13 mouse cellular contexts compared by ENCODE assay signal in the genomic region with DNA sequence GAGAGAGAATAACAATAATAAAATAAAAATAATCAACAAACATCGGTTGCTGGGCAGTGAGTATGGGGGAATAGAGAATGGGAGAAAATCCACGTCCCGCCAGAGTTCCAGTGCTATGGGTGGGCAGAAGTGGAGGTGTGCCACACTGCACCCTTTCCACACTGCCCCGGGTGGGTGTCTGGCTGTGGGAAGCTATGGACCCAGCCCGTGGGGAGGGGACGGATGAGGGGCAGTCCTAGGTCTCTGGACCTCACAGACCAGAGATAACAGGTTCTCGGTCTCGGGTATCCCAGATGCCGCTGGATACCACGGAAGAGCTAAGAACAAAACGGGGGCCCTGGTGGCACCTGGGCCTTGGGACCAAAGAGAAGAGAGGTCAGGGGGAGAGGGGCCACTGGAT.
"Had no signal": no experiment of that assay in that cellular context is flagged by ENCODE, and none has a peak within 500 bp of the region (broad histone marks: within the 10 kb centered on the region; RNA-seq: fewer than 3 reads in every experiment).

No protein-coding gene starts in this region.

- H3K9me3 ChIP-seq: kidney, embryonic 15.5 days; liver, embryonic 13.5 days; midbrain, embryonic 12.5 days; neural tube, embryonic 13.5 days had no signal

- DNase-seq: kidney, adult 8-10 months; kidney, postnatal 10 days; kidney, postnatal 36 days; layer of hippocampus, postnatal 36 days; liver, embryonic 13.5 days; lung, adult 2 months; lung, postnatal 14 days; lung, postnatal 4 days; thymus, adult 18-20 months had no signal

- H3K4me3 ChIP-seq: kidney, embryonic 15.5 days; left cerebral cortex, adult 2 months; liver, embryonic 13.5 days; midbrain, embryonic 12.5 days; neural tube, embryonic 13.5 days had no signal

- H3K27ac ChIP-seq: kidney, embryonic 15.5 days; left cerebral cortex, adult 2 months; liver, embryonic 13.5 days; midbrain, embryonic 12.5 days; neural tube, embryonic 13.5 days had no signal

- H3K4me1 ChIP-seq: kidney, embryonic 15.5 days; liver, embryonic 13.5 days; midbrain, embryonic 12.5 days had no signal

- H3K9ac ChIP-seq: kidney, embryonic 15.5 days; liver, embryonic 13.5 days; midbrain, embryonic 12.5 days; neural tube, embryonic 13.5 days had no signal

- H3K27me3 ChIP-seq: kidney, embryonic 15.5 days; liver, embryonic 13.5 days; midbrain, embryonic 12.5 days; neural tube, embryonic 13.5 days had no signal

- H3K36me3 ChIP-seq: kidney, embryonic 15.5 days; liver, embryonic 13.5 days; midbrain, embryonic 12.5 days; neural tube, embryonic 13.5 days had no signal

- H3K4me2 ChIP-seq: kidney, embryonic 15.5 days; liver, embryonic 13.5 days; midbrain, embryonic 12.5 days; neural tube, embryonic 13.5 days had no signal
